Mouse (Mus musculus) stomach, embryonic 15.5 days (tissue): ENCODE results near the gene Gemin6. TPM values are rescaled to one million over a fixed set of nuclear protein-coding genes. Genes with fewer than 3 reads are reported as not detected.
A peak's percentile ranks its signal among the peaks of the same experiment; 100 is the strongest.
"Not testable (repeated sequence)": the region's sequence is repeated elsewhere in the genome, so short reads cannot be mapped to it uniquely, and the experiment has no call there.

Source experiments
- ATAC-seq: fragments of 200-750 bp; cut with Nextera tagmentation; 2 replicates; pipeline ENCODE4 v1.8.0; 2017; ENCODE audit warnings: low read depth, moderate number of reproducible peaks, moderate TSS enrichment; ENCODE audit not compliant: insufficient read depth, low FRiP score
- H3K27ac ChIP-seq: fragments of 300-500 bp; sonication (generic); 2 replicates; pipeline ENCODE4 v1.5.1; 2015; ENCODE audit warnings: mild to moderate bottlenecking, inconsistent platforms
- H3K27me3 ChIP-seq: fragments of 300-500 bp; sonication (generic); replicated peaks from 2 replicates; pipeline ENCODE4 v1.6.1; 2015; ENCODE audit warnings: inconsistent platforms
- H3K36me3 ChIP-seq: fragments of 300-500 bp; sonication (generic); 2 replicates; pipeline ENCODE4 v1.6.1; 2015; ENCODE audit warnings: inconsistent platforms
- H3K4me1 ChIP-seq: fragments of 300-500 bp; sonication (generic); 2 replicates; pipeline ENCODE4 v1.6.1; 2015; ENCODE audit warnings: inconsistent platforms
- H3K4me2 ChIP-seq: fragments of 300-500 bp; sonication (generic); 2 replicates; pipeline ENCODE4 v1.6.1; 2015; ENCODE audit warnings: mild to moderate bottlenecking, inconsistent platforms
- H3K4me3 ChIP-seq: fragments of 300-500 bp; sonication (generic); replicated peaks from 2 replicates; pipeline ENCODE4 v1.5.1; 2015; ENCODE audit warnings: inconsistent platforms
- H3K9ac ChIP-seq: fragments of 300-500 bp; sonication (generic); 2 replicates; pipeline ENCODE4 v1.6.1; 2015; ENCODE audit warnings: inconsistent platforms
- H3K9me3 ChIP-seq: fragments of 300-500 bp; sonication (generic); 2 replicates; pipeline ENCODE4 v1.6.1; 2016; ENCODE audit warnings: inconsistent platforms
- WGBS: fragments of 180-500 bp; shearing (Covaris S2); methylation state at CpG from one replicate; pipeline ENCODE4 v1.1.7; 2015; 5-methylcytosine and 5-hydroxymethylcytosine counted together
- polyA plus RNA-seq: library from polyadenylated mRNA; unstranded; fragments of >200 nt; fragmentation: Nextera tagmentation; extraction: Ambion mirVana; gene quantifications from 2 replicates; pipeline ENCODE4 v1.2.1, GENCODE M21; 2015

Gene Gemin6
- polyA plus RNA-seq, 1 experiment from 2014 or later: 49.4 TPM

GRCm38 (mm10) chr17:80206671-80207581, 17.3 kb upstream of the Gemin6 start, which contains the start of the genes Srsf7 and Ttc39d:
TSS of gene Srsf7 (minus strand) at chr17:80207307.
TSS of gene Ttc39d (plus strand) at chr17:80207460.
- peak within 1 kb of the TSS; percentile 98 for H3K27ac ChIP-seq
- H3K4me3 ChIP-seq: peak within 1 kb of the TSS; percentile 92
- no peaks in the 10 kb centered on the region for H3K9me3 ChIP-seq
- ATAC-seq: peak; percentile 95
- H3K4me2 ChIP-seq: peak within 1 kb of the TSS; percentile 84
- no peaks in the 10 kb centered on the region for H3K4me1 ChIP-seq
- H3K27me3 ChIP-seq: no peaks in the 10 kb centered on the region
- H3K9ac ChIP-seq: peak within 1 kb of the TSS; percentile 99
- H3K36me3 ChIP-seq: peaks cover 16% of the 10 kb centered on the region
- under 1% methylated on average over 82 of the region's 95 CpGs for WGBS

DNA sequence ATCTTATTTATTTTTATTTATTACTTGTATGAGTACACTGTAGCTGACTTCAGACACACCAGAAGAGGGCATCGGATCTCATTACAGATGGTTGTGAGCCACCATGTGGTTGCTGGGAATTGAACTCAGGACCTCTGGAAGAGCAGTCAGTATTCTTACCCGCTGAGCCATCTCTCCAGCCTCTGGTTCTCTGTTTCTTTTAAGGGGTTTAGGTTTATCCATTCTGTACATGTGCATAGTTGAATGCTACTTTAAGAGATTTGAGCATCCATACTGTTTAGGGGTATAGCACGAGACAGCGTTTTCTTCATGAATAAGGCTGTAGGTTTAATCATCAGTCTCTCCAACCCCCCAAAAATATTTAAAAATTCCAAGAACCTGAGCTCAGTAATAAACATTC, 10.2 kb upstream of the Gemin6 start:
- not testable (repeated sequence) for H3K4me1 ChIP-seq, H3K27me3 ChIP-seq, H3K27ac ChIP-seq, H3K4me2 ChIP-seq, H3K4me3 ChIP-seq, ATAC-seq, H3K9me3 ChIP-seq, H3K9ac ChIP-seq, H3K36me3 ChIP-seq
- 92% methylated on average over 4 of the region's 4 CpGs for WGBS

DNA sequence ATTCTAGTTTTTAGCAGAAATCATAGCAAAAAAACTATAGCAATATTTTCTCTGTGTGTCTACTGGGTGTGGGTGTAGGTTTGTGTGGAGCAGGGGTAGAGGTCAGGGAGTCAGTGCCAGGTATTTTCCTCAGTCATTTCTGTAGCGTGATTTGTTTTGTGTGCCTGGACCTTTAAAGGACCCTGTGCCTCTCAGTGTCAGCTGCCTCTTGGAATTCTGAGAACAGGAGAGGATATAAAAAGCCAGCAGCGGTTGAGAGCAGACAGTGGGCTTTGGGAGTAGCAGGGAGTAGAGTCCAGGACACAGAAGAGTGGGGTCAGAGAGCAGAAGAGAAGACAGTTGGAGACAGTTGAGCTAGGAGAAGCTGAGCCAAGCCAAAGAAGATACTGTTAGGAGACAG, 4.1 kb upstream of the Gemin6 start:
- H3K36me3 ChIP-seq: no peaks in the 10 kb centered on the region
- no peak for ATAC-seq
- WGBS: 66% methylated on average over 2 of the region's 2 CpGs

DNA sequence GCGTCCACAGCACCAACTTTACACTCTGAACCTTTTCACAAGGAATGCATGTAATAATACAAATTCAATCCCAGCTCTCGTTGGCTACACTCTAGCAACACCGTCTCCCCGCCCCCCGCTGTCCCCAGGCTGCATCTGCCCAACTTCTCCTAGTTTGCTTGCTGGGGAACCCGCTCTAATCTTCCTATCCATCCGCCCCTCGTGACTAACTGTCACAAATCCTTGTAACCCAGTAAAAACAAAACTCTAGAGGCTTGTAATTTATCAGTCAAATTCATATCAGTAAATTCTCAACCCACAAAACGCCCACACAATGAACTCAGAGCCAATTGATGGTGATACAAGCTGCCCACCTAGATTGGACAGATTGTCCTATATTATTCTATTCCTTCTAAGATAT, 3.0 kb upstream of the Gemin6 start:
- ATAC-seq: no peak
- Histone ChIP-seq H3K36me3 (no peaks in the 10 kb centered on the region), H3K9me3 (no peaks in the 10 kb centered on the region), H3K4me3 (no peak overlapping the region), H3K27ac (no peak overlapping the region), H3K9ac (no peak overlapping the region), H3K4me2 (no peak overlapping the region), H3K4me1 (0 out of 2 replicates have a peak, but pooled peaks cover 3% of the 10 kb centered on the region), H3K27me3 (no peaks in the 10 kb centered on the region)
- WGBS: 58% methylated on average over 9 of the region's 9 CpGs

More for the DNA sequence above, 4.1 kb upstream of the Gemin6 start:
- Histone ChIP-seq H3K4me2 (no peak overlapping the region), H3K4me1 (no peaks in the 10 kb centered on the region), H3K9ac (no peak overlapping the region), H3K27me3 (no peaks in the 10 kb centered on the region), H3K9me3 (no peaks in the 10 kb centered on the region), H3K27ac (no peak overlapping the region), H3K4me3 (no peak overlapping the region)

DNA sequence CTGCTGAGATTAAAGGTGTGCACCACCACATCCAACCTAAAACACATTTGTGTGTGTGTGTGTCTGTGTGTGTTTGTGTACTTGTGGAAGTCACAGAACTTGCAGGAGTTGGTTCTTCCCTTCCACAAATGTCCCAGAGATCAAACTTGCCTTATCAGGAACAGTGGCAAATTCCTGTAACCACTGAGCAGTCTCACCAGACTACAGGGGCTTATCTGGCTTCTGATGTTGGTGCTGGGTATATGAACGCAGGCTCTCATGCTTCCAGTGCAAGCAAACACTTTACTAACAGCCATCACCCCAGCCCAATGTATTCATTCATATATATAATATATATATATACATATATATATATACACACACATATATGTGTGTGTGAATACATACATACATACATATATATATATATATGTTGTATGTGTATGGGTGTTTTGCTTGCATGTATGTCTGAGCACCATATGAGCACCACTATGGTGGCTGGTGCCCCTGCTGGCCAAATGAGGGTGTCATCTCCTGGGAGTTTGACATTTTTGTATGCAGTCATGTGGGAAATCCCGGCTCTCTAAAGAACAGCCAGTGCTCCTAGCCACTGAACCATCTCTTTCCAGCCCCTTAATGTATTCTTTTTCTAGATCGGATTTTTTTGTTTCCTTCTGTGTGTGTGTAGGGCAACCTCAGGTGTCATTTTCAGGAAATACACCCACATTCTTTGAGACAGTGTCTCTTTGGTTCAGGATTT, 2.2 kb upstream of the Gemin6 start:
- no peaks in the 10 kb centered on the region for H3K9me3 ChIP-seq
- 0 out of 2 replicates have a peak, but pooled peaks cover 3% of the 10 kb centered on the region for H3K4me1 ChIP-seq
- no peak for ATAC-seq
- WGBS: 71% methylated on average over 3 of the region's 3 CpGs
- no peak overlapping the region for H3K27ac ChIP-seq
- no peaks in the 10 kb centered on the region for H3K27me3 ChIP-seq
- no peak overlapping the region for H3K4me2 ChIP-seq
- no peaks in the 10 kb centered on the region for H3K36me3 ChIP-seq
- no peak overlapping the region for H3K9ac ChIP-seq
- no peak overlapping the region for H3K4me3 ChIP-seq

GRCm38 (mm10) chr17:80223829-80224228, 412 bp upstream of the Gemin6 start:
- H3K9me3 ChIP-seq: no peaks in the 10 kb centered on the region
- H3K4me1 ChIP-seq: 0 out of 2 replicates have a peak, but pooled peaks cover 3% of the 10 kb centered on the region
- H3K27me3 ChIP-seq: no peaks in the 10 kb centered on the region
- peak; percentile 34; the same call in 1 of the 2 replicates for ATAC-seq
- peak overlapping the region; percentile 89 for H3K27ac ChIP-seq
- no peak overlapping the region for H3K9ac ChIP-seq
- 8% methylated on average over 9 of the region's 9 CpGs for WGBS
- peak overlapping the region; percentile 72 for H3K4me2 ChIP-seq
- peak overlapping the region; percentile 61 for H3K4me3 ChIP-seq
- no peaks in the 10 kb centered on the region for H3K36me3 ChIP-seq

DNA sequence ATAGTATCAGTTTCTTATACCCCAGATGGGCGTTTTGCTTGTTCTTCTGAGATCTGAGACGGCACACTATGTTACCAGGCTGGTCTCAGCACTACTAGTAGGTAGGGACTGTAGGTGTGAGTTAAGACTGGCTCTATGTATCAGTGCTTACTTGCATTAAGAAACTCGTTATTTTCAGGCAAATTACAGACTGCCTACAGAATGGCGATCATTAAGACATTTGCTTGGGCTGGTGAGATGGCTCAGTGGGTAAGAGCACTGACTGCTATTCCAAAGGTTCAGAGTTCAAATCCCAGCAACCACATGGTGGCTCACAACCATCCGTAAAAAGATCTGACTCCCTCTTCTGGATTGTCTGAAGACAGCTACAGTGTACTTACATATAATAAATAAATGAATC, 901 bp downstream of the Gemin6 start:
- H3K4me1 ChIP-seq, H3K27me3 ChIP-seq, H3K36me3 ChIP-seq, ATAC-seq, H3K9ac ChIP-seq, H3K9me3 ChIP-seq: not testable (repeated sequence)
- WGBS: 50% methylated on average over 5 of the region's 5 CpGs
- Histone ChIP-seq H3K27ac (peak overlapping the region; percentile 89), H3K4me2 (peak overlapping the region; percentile 72), H3K4me3 (peak overlapping the region; percentile 61)

GRCm38 (mm10) chr17:80229396-80229795, 5.2 kb downstream of the Gemin6 start:
- no peak overlapping the region for H3K4me3 ChIP-seq
- WGBS: 66% methylated on average over 2 of the region's 2 CpGs
- H3K27me3 ChIP-seq: no peaks in the 10 kb centered on the region
- H3K27ac ChIP-seq: 0 out of 2 replicates have a peak overlapping the region, but pooled peaks have one; percentile 2
- no peaks in the 10 kb centered on the region for H3K9me3 ChIP-seq
- H3K4me2 ChIP-seq: no peak overlapping the region
- no peak overlapping the region for H3K9ac ChIP-seq
- H3K36me3 ChIP-seq: no peaks in the 10 kb centered on the region
- ATAC-seq: peak; percentile 13; the same call in 1 of the 2 replicates
- H3K4me1 ChIP-seq: 0 out of 2 replicates have a peak, but pooled peaks cover 3% of the 10 kb centered on the region

DNA sequence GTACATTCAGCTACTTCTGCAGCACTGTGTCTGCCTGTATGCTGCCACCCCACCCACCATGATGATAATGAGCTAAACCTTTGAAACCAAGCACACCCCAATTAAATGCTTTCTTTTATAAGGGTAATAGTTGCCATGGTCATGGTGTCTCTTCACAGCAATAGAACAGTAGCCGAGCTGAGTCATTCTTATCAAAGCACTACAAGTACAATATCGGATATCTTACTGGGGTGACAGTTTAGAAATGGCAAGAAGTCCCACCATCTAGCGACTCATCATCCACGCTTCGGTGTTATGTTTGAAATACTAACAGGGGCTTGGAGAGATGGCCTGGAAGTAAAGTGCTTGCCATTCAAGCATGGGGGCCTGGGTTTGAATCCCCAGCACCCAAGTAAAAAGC, 9.6 kb downstream of the Gemin6 start:
- Histone ChIP-seq H3K27ac (no peak overlapping the region), H3K9ac (no peak overlapping the region), H3K36me3 (peaks cover 5% of the 10 kb centered on the region; the same call in 1 of the 2 replicates), H3K27me3 (no peaks in the 10 kb centered on the region), H3K4me1 (no peaks in the 10 kb centered on the region), H3K9me3 (no peaks in the 10 kb centered on the region), H3K4me3 (no peak overlapping the region), H3K4me2 (no peak overlapping the region)
- 90% methylated on average over 5 of the region's 5 CpGs for WGBS
- ATAC-seq: no peak

GRCm38 (mm10) chr17:80234376-80234775, 10.1 kb downstream of the Gemin6 start:
- Histone ChIP-seq H3K4me3 (no peak overlapping the region), H3K36me3 (peaks cover 5% of the 10 kb centered on the region; the same call in 1 of the 2 replicates), H3K9me3 (no peaks in the 10 kb centered on the region), H3K4me1 (no peaks in the 10 kb centered on the region), H3K9ac (no peak overlapping the region), H3K4me2 (no peak overlapping the region), H3K27ac (no peak overlapping the region), H3K27me3 (no peaks in the 10 kb centered on the region)
- ATAC-seq: no peak
- 78% methylated on average over 7 of the region's 7 CpGs for WGBS

DNA sequence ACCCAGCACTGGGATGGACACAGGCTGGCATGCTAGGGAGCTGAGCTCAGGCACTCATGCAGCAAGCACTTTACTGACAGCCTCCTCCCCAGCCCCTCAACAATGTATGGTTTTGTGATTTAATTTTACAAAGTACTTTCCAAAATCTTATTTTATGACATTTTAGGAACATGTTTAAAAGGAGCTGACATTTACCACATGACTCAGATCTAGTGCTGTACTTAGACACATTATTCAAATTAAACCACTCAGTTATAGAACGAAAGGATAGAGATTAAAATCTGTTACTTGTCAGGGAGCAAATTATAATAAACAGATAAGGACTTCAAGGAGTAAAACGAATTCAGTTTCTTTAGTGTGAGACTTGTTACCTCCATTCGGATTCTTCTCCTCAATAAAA, 11.2 kb downstream of the Gemin6 start:
- H3K9me3 ChIP-seq: no peaks in the 10 kb centered on the region
- H3K9ac ChIP-seq: no peak overlapping the region

GRCm38 (mm10) chr17:80236805-80237204, 12.6 kb downstream of the Gemin6 start:
- ATAC-seq: no peak
- Histone ChIP-seq H3K4me1 (no peaks in the 10 kb centered on the region), H3K27ac (no peak overlapping the region), H3K27me3 (no peaks in the 10 kb centered on the region), H3K4me2 (no peak overlapping the region), H3K9ac (no peak overlapping the region), H3K36me3 (peaks cover 15% of the 10 kb centered on the region), H3K9me3 (no peaks in the 10 kb centered on the region), H3K4me3 (no peak overlapping the region)
- 89% methylated on average over 3 of the region's 3 CpGs for whole genome bisulfite sequencing

More for the DNA sequence above, 11.2 kb downstream of the Gemin6 start:
- Histone ChIP-seq H3K4me3 (no peak overlapping the region), H3K27me3 (no peaks in the 10 kb centered on the region), H3K27ac (no peak overlapping the region), H3K36me3 (peaks cover 6% of the 10 kb centered on the region), H3K4me1 (no peaks in the 10 kb centered on the region), H3K4me2 (no peak overlapping the region)
- no peak for ATAC-seq
- WGBS: 72% methylated on average over 3 of the region's 3 CpGs
